Mouse (Mus musculus) cerebellum, adult 18-20 months (tissue): ENCODE data around the gene E2f4.

ENCODE experiments used
- DNase-seq, 2 experiments: peaks; one replicate each; pipeline ENCODE4 v3.0.0; 2021

Gene E2f4

GRCm38 (mm10) chr8:105297511-105298192 lies at the start of gene E2f4:
E2f4 (plus strand) TSS chr8:105297663.
- peak; percentile 93 to 95 for DNase-seq

GRCm38 (mm10) chr8:105251954-105252353 lies 45.5 kb upstream of the E2f4 start:
- DNase-seq = no peak

GRCm38 (mm10) chr8:105252680-105253537 lies 44.6 kb upstream of the E2f4 start:
- DNase-seq = no peak

- DNase-seq = no peak
Measured at GRCm38 (mm10) chr8:105253766-105254151, 43.7 kb upstream of the E2f4 start.

- peak; percentile 86 to 87 for DNase-seq
Measured at GRCm38 (mm10) chr8:105254152-105254965, 43.1 kb upstream of the E2f4 start.

GRCm38 (mm10) chr8:105254966-105255350 lies 42.5 kb upstream of the E2f4 start, which contains the start of gene B3gnt9:
B3gnt9 (minus strand) TSS chr8:105255153.
- peak in 1 of 2 experiments; percentile 21 for DNase-seq

GRCm38 (mm10) chr8:105257318-105258114 lies 39.9 kb upstream of the E2f4 start:
- no peak for DNase-seq

GRCm38 (mm10) chr8:105258911-105259720 lies 38.3 kb upstream of the E2f4 start:
- peak in 1 of 2 experiments; percentile 32 for DNase-seq

- DNase-seq = peak; percentile 61 to 84
Measured at GRCm38 (mm10) chr8:105259721-105260320, 37.6 kb upstream of the E2f4 start.

GRCm38 (mm10) chr8:105260371-105261099 lies 36.9 kb upstream of the E2f4 start:
- no peak for DNase-seq

GRCm38 (mm10) chr8:105261326-105261980 lies 36.0 kb upstream of the E2f4 start:
- DNase-seq = no peak

GRCm38 (mm10) chr8:105263244-105263912 lies 34.1 kb upstream of the E2f4 start:
- DNase-seq = no peak

- peak; percentile 67 to 74 for DNase-seq
Measured at GRCm38 (mm10) chr8:105264024-105264982, 33.2 kb upstream of the E2f4 start, which contains the start of the genes Tradd and Fbxl8. Tradd (minus strand) TSS chr8:105264609. Fbxl8 (plus strand) TSS chr8:105264648.

- DNase-seq = no peak
Measured at GRCm38 (mm10) chr8:105265128-105265527, 32.3 kb upstream of the E2f4 start.

- DNase-seq = no peak
Measured at GRCm38 (mm10) chr8:105266775-105267174, 30.7 kb upstream of the E2f4 start.

GRCm38 (mm10) chr8:105268342-105269074 lies 29.0 kb upstream of the E2f4 start:
- peak; percentile 74 to 75 for DNase-seq

- no peak for DNase-seq
Measured at GRCm38 (mm10) chr8:105269075-105269458, 28.4 kb upstream of the E2f4 start.
